Comparison of ENCODE assay signal across 7 mouse cellular contexts in the genomic region with DNA sequence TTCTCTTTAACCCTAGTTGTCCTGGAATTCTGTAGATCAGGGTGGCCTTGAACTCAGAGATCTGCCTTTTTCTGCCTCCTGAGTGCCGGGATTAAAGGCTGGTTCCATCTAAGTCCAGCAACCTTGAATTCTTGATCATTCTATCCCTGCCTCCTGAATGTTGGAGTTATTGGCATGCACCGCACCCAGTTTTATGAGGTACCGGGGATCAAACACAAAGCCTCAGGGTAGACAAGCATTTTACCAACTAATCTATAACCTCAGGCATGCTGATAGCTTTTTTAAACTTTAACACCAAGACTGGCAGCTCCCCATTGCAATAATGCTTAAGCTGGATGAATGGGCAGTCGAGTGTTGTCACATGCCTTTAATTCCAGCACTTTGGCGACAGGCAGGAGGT. TPM values are rescaled to one million over a fixed set of nuclear protein-coding genes. Genes with fewer than 3 reads are reported as not detected.
A peak's percentile ranks its signal among the peaks of the same experiment; 100 is the strongest.
DNase-seq lines count a peak whose midpoint lies in the region; ATAC-seq and TF ChIP-seq lines count a peak whose summit lies in the region.

No protein-coding gene starts in this region.

- H3K9ac ChIP-seq in forebrain, embryonic 12.5 days = peak overlapping the region; percentile 57
- no peak overlapping the region for H3K9ac ChIP-seq in liver, embryonic 15.5 days
- no peak overlapping the region for H3K9ac ChIP-seq in stomach, postnatal 0 days (ENCODE audit: low read length)

- peaks cover 4% of the 10 kb centered on the region for H3K4me1 ChIP-seq in lung, adult 2 months (ENCODE audit: control insufficient read depth, insufficient read depth, low read length)
- peaks cover 18% of the 10 kb centered on the region for H3K4me1 ChIP-seq in forebrain, embryonic 12.5 days
- peaks cover 32% of the 10 kb centered on the region for H3K4me1 ChIP-seq in liver, embryonic 15.5 days (replicated peaks)
- 0 out of 2 replicates have a peak, but pooled peaks cover 3% of the 10 kb centered on the region for H3K4me1 ChIP-seq in stomach, postnatal 0 days (replicated peaks; ENCODE audit: control insufficient read depth, insufficient read depth)

- TF ChIP-seq CTCF in lung, adult 2 months (IDR thresholded peaks at IDR 0.05; ENCODE audit: insufficient read depth, low read length) = no peak
- TF ChIP-seq CTCF in stomach, postnatal 0 days (IDR thresholded peaks at IDR 0.05; ENCODE audit: low read depth) = no peak

- H3K27ac ChIP-seq in forebrain, embryonic 12.5 days = 0 out of 2 replicates have a peak overlapping the region, but pooled peaks have one; percentile 51
- peak overlapping the region; percentile 85 for H3K27ac ChIP-seq in liver, embryonic 15.5 days (replicated peaks)
- H3K27ac ChIP-seq in stomach, postnatal 0 days (replicated peaks) = peak overlapping the region; percentile 73

- no peak overlapping the region for H3K4me3 ChIP-seq in lung, adult 2 months (replicated peaks; ENCODE audit: extremely low read depth, low read depth, low read length)
- H3K4me3 ChIP-seq in forebrain, embryonic 12.5 days (replicated peaks) = peak overlapping the region; percentile 68
- peak overlapping the region; percentile 84 for H3K4me3 ChIP-seq in liver, embryonic 15.5 days (replicated peaks)
- peak overlapping the region; percentile 85; the same call in 1 of the 2 replicates for H3K4me3 ChIP-seq in stomach, postnatal 0 days (ENCODE audit: low read depth, low read length)

- H3K4me2 ChIP-seq in forebrain, embryonic 12.5 days = peak overlapping the region; percentile 65
- H3K4me2 ChIP-seq in liver, embryonic 15.5 days = peak overlapping the region; percentile 76
- H3K4me2 ChIP-seq in stomach, postnatal 0 days (replicated peaks; ENCODE audit: low read depth) = peak overlapping the region; percentile 81

- no peak for ATAC-seq in forebrain, embryonic 12.5 days (ENCODE audit: low FRiP score)
- no peak for ATAC-seq in liver, embryonic 15.5 days (ENCODE audit: insufficient read depth)
- no peak for ATAC-seq in stomach, postnatal 0 days (ENCODE audit: low FRiP score, low TSS enrichment)

- no peaks in the 10 kb centered on the region for H3K9me3 ChIP-seq in forebrain, embryonic 12.5 days
- no peaks in the 10 kb centered on the region for H3K9me3 ChIP-seq in liver, embryonic 15.5 days (replicated peaks)
- no peaks in the 10 kb centered on the region for H3K9me3 ChIP-seq in stomach, postnatal 0 days (ENCODE audit: control insufficient read depth, low read length)

- DNase-seq in lung, adult 2 months = peak; percentile 22
- no peak for DNase-seq in lung, postnatal 14 days
- DNase-seq in stomach, postnatal 0 days (ENCODE audit: low spot score) = no peak
- no peak for DNase-seq in T-cell, adult 2 months (ENCODE audit: low spot score)
- no peak for DNase-seq in urinary bladder, postnatal 10 days (ENCODE audit: low spot score)

- TF ChIP-seq POLR2A in lung, adult 2 months (IDR thresholded peaks at IDR 0.05; ENCODE audit: borderline replicate concordance, extremely low read depth, low read depth, low read length) = no peak

- peaks cover 60% of the 10 kb centered on the region for H3K36me3 ChIP-seq in forebrain, embryonic 12.5 days (replicated peaks)
- H3K36me3 ChIP-seq in liver, embryonic 15.5 days (replicated peaks) = peaks cover 61% of the 10 kb centered on the region
- peaks cover 22% of the 10 kb centered on the region for H3K36me3 ChIP-seq in stomach, postnatal 0 days (ENCODE audit: control insufficient read depth, insufficient read depth, low read length)

- WGBS in lung, adult 2 months = 42% methylated on average over 5 of the region's 5 CpGs
- 61% methylated on average over 5 of the region's 5 CpGs for WGBS in forebrain, embryonic 12.5 days
- 49% methylated on average over 5 of the region's 5 CpGs for WGBS in liver, embryonic 15.5 days (ENCODE audit: insufficient replicate concordance)
- whole genome bisulfite sequencing in stomach, postnatal 0 days = 40% methylated on average over 5 of the region's 5 CpGs

- no peaks in the 10 kb centered on the region for H3K27me3 ChIP-seq in forebrain, embryonic 12.5 days
- no peaks in the 10 kb centered on the region for H3K27me3 ChIP-seq in liver, embryonic 15.5 days
- no peaks in the 10 kb centered on the region for H3K27me3 ChIP-seq in stomach, postnatal 0 days (ENCODE audit: control insufficient read depth, insufficient read depth, low read length)

- no peak for TF ChIP-seq EP300 in stomach, postnatal 0 days (optimal IDR thresholded peaks at IDR 0.05)

RNA-seq across cellular contexts. Expression of gene Abcf3, which starts 1.0 kb away (rescaled TPM):
- 32.0 and 50.5 TPM in 2 replicates for polyA plus RNA-seq in lung, adult 2 months (2012; rRNA removed)
- polyA plus RNA-seq in forebrain, embryonic 12.5 days (2016; fragmentation: Nextera tagmentation; extraction: Ambion mirVana) = 60.9 and 74.3 TPM in 2 replicates
- polyA plus RNA-seq in liver, embryonic 15.5 days (2015; fragmentation: Nextera tagmentation; extraction: Ambion mirVana) = 24.6 and 28.4 TPM in 2 replicates
- 31.0 and 33.0 TPM in 2 replicates for polyA plus RNA-seq in stomach, postnatal 0 days (2015; fragmentation: Nextera tagmentation; extraction: Ambion mirVana)

RNA-seq across cellular contexts. Expression of gene Ap2m1, which starts 12.1 kb away (rescaled TPM):
- polyA plus RNA-seq in lung, adult 2 months (2012; rRNA removed) = 339 and 440 TPM in 2 replicates
- polyA plus RNA-seq in forebrain, embryonic 12.5 days (2016; fragmentation: Nextera tagmentation; extraction: Ambion mirVana) = 834 and 882 TPM in 2 replicates
- 386 and 395 TPM in 2 replicates for polyA plus RNA-seq in liver, embryonic 15.5 days (2015; fragmentation: Nextera tagmentation; extraction: Ambion mirVana)
- 332 and 349 TPM in 2 replicates for polyA plus RNA-seq in stomach, postnatal 0 days (2015; fragmentation: Nextera tagmentation; extraction: Ambion mirVana)

RNA-seq across cellular contexts. Expression of gene Dvl3, which starts 30.6 kb away (rescaled TPM):
- 35.9 and 44.0 TPM in 2 replicates for polyA plus RNA-seq in lung, adult 2 months (2012; rRNA removed)
- 43.9 and 51.2 TPM in 2 replicates for polyA plus RNA-seq in forebrain, embryonic 12.5 days (2016; fragmentation: Nextera tagmentation; extraction: Ambion mirVana)
- polyA plus RNA-seq in liver, embryonic 15.5 days (2015; fragmentation: Nextera tagmentation; extraction: Ambion mirVana) = 3.8 and 4.8 TPM in 2 replicates
- 8.7 and 10.0 TPM in 2 replicates for polyA plus RNA-seq in stomach, postnatal 0 days (2015; fragmentation: Nextera tagmentation; extraction: Ambion mirVana)

RNA-seq across cellular contexts. Expression of gene Vwa5b2, which starts 41.8 kb away (rescaled TPM):
- polyA plus RNA-seq in lung, adult 2 months (2012; rRNA removed) = 0.10 and 0.34 TPM in 2 replicates
- 2.0 and 2.8 TPM in 2 replicates for polyA plus RNA-seq in forebrain, embryonic 12.5 days (2016; fragmentation: Nextera tagmentation; extraction: Ambion mirVana)
- 0.21 and 0.33 TPM in 2 replicates for polyA plus RNA-seq in liver, embryonic 15.5 days (2015; fragmentation: Nextera tagmentation; extraction: Ambion mirVana)
- 1.3 and 2.1 TPM in 2 replicates for polyA plus RNA-seq in stomach, postnatal 0 days (2015; fragmentation: Nextera tagmentation; extraction: Ambion mirVana)

RNA-seq across cellular contexts. Expression of gene Eif2b5, which starts 48.8 kb away (rescaled TPM):
- 20.9 and 24.7 TPM in 2 replicates for polyA plus RNA-seq in lung, adult 2 months (2012; rRNA removed)
- 120 and 125 TPM in 2 replicates for polyA plus RNA-seq in forebrain, embryonic 12.5 days (2016; fragmentation: Nextera tagmentation; extraction: Ambion mirVana)
- polyA plus RNA-seq in liver, embryonic 15.5 days (2015; fragmentation: Nextera tagmentation; extraction: Ambion mirVana) = 44.1 and 48.7 TPM in 2 replicates
- 58.2 and 58.7 TPM in 2 replicates for polyA plus RNA-seq in stomach, postnatal 0 days (2015; fragmentation: Nextera tagmentation; extraction: Ambion mirVana)
